Mouse (Mus musculus): ENCODE results near the gene Fzd7.
A peak's percentile ranks its signal among the peaks of the same experiment; 100 is the strongest.

Gene Fzd7

DNA sequence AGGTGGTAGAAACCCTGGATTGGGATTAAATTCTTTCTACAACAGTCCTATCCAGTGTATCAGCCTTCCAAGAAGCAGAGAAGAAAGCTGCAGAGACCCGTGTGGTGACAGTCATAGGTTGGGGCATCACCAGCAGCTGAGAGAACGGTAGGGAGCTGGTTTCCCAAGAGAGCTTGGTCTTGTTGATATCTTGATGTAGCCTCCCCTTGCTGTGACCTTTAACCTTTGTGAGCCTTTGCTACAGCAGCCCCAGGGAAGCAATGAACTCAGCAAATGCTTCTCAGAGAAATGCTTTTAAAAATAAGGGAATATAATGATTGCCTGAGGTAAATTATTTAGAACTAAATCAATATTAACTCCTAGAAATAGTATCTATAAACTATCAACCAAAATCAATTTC lies 20.1 kb downstream of the Fzd7 start:
- DNase-seq (ENCODE audit: low spot score) = no peak

- DNase-seq (ENCODE audit: low spot score) = no peak
These were observed 21.6 kb downstream of the Fzd7 start for GRCm38 (mm10) chr1:59503659-59504301.

GRCm38 (mm10) chr1:59504302-59504700 lies 22.1 kb downstream of the Fzd7 start:
- no peak for DNase-seq (ENCODE audit: low spot score)

GRCm38 (mm10) chr1:59508463-59509139 lies 26.4 kb downstream of the Fzd7 start:
- DNase-seq (ENCODE audit: low spot score) = no peak

DNA sequence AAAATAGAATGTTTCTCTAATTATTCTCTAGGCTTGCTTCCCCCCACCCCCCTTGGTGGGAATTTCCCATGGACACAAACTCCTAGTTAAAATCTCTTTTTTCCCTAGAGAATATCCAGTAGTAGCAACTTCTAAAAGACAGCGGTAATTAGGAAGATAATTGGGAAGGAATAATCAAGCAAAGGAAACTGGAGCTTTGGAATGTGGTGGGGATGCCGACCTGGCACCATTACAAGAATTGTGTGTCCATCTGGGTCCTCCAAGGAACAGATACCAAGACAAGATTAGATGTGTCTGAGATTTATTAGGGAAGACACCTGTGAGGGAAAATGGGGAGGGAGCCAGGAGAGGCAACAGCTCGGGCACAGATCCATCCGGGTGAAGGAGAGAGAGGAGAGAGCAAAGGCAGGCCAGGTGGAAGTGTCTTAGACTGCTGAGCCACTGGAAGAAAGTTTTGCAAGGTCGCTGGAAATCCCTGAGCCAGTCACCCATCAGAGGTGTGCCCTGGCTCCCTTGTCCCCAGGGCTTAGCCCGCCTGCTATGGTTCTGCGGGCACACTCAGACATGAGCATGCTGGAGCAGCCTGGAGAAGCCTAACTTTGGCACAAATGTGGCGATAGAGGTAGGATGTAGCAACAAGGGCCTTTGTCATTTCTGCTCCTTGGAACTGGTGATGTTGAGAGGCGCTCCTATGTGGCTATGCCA lies 29.5 kb downstream of the Fzd7 start:
- no peak for DNase-seq (ENCODE audit: low spot score)

GRCm38 (mm10) chr1:59516026-59516917 lies 34.0 kb downstream of the Fzd7 start, which contains the start of gene Gm973:
TSS of gene Gm973 (plus strand) at chr1:59516264.
- DNase-seq (ENCODE audit: low spot score) = peak; percentile 61

DNA sequence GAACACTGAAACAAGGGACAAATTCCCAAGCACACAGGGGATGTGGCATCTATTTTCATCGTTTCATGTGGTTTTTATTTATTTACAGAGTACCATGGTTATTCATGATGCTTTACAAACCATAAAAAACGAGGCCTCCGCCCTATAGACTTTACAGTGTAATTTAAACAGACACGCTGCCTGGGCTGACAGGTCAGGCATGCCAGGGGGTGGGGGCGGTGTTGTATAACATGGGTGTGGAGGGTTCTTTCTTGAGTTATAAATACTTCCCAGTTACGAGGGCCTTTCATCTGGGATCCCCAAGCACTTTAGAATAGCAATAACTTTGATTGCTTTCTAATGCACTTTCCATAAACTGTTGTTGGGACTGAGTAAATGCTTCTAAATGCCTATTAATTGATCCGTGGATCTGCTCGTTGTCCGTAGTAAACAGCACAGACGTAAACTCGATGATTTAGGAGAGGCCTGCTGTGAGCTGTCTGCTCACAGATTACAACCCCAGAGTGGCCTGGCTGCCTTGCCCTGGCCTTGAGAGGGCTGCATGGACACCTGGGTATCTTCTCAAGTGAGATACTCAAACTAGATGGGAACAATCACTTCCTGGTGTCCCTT lies 38.1 kb downstream of the Fzd7 start:
- DNase-seq (ENCODE audit: low spot score) = no peak

DNA sequence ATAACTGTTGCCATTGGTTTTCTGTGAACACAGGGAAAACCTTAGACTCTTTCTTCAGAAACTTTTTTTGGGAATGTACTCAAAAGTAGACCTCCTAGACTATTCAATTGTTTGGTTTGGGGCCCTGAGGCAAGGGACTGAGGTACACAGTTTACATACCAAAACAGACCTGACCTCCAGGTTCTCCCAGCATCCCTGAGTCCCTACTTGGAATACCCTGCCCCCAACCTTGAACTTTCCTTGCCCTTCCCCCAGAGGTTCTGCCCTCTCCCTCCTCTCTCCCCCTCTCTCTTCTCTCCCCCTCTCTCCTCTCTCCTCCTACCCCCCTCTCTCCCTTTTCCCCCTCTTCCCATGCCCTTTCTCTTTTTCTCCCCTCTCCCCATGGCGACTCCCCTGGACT lies 40.2 kb downstream of the Fzd7 start:
- no peak for DNase-seq (ENCODE audit: low spot score)

GRCm38 (mm10) chr1:59523378-59523958 lies 41.2 kb downstream of the Fzd7 start:
- no peak for DNase-seq (ENCODE audit: low spot score)

DNA sequence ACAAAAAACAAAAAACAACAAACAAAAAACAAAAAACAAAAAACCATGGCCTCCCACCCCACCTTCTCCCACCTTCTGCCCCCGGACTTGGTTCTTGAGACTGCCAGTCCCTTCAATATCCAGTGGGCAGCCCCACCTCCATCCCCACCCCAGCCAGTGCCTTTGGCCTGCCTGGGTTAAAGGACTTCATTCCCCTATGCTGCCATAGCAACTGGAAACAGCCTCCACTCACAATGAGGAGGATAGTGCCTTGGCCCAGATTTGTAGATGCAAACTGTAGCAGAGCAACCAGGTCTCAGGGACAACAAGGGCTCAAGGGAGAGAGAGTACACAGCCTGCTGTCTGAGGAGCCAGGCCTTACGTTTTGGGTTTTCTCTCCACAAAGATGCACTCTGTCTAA lies 41.8 kb downstream of the Fzd7 start:
- no peak for DNase-seq (ENCODE audit: low spot score)

GRCm38 (mm10) chr1:59524759-59525158 lies 42.5 kb downstream of the Fzd7 start:
- DNase-seq (ENCODE audit: low spot score) = no peak

GRCm38 (mm10) chr1:59527219-59527618 lies 45.0 kb downstream of the Fzd7 start:
- no peak for DNase-seq (ENCODE audit: low spot score)

- DNase-seq (ENCODE audit: low spot score) = peak; percentile 29
These were observed 53.0 kb downstream of the Fzd7 start for GRCm38 (mm10) chr1:59534976-59535810.

Data from left cerebral cortex, adult 11 months (tissue).